Mouse (Mus musculus) MEL-GATA-1-ER (cell line): ENCODE measurements around the gene Nme1.
"Not testable (repeated sequence)": the region's sequence is repeated elsewhere in the genome, so short reads cannot be mapped to it uniquely, and the experiment has no call there.

ENCODE experiments used
- DNase-seq: peaks from one replicate; pipeline ENCODE4 v3.0.0-alpha.2; 2012; ENCODE audit warnings: low read depth; ENCODE audit errors: extremely low read depth

The Nme1 gene

DNA sequence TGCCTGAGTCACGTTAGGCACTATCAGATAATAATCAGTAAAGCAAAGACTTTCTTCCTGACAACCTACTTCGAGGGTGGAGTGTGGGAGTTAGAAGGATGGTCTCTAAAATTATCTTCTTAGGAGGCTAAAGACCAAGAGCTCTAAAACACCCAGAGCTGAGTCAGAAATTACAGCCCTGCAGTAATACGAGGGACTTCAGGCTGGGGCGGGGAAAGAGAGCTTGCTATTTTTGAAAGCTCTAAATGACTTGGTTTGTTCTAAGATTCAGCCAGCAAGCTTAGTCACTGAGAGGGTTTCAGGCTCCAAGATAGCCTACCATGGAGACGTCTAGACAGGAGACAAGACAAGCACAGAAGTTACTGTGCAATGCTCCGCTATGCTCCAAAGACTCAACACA is 2.9 kb downstream of the Nme1 start:
- no peak for DNase-seq

DNA sequence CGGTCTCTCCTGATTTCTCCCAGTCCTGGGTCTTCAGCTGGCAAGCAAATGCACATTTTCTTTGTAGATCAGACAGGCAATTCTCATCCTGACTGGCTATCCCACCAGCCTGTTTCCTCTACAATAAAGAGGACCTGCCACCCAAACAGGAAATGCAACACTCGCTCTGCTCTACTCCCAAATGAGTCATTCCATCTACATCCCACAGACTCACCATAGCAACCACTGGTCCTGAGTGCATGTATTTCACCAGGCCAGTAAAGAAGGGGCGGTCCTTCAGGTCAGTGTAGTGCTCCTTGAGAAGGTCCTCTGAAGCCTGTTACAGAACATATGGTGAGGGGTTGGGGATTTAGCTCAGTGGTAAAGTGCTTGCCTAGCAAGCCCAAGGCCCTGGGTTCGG is 5.3 kb downstream of the Nme1 start:
- DNase-seq = no peak

DNA sequence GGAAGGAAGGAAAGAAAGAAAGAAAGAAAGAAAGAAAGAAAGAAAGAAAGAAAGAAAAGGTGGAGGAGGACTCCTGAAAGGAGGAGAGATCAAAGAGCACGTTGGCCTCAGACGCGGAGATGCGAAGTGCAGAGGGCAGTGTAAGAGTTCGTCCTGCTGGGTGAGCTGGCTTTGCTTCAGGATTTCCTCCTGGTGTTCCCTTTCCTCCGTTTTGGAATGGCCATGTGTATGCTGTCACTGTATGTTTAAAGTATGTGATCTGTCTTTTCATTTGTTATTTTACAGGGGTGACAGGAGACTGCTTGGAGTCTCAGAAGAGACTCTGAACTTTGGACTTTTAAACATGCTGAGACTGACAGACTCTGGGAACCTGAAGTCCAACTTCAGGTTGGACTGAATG is 6.8 kb downstream of the Nme1 start:
- no peak for DNase-seq

DNA sequence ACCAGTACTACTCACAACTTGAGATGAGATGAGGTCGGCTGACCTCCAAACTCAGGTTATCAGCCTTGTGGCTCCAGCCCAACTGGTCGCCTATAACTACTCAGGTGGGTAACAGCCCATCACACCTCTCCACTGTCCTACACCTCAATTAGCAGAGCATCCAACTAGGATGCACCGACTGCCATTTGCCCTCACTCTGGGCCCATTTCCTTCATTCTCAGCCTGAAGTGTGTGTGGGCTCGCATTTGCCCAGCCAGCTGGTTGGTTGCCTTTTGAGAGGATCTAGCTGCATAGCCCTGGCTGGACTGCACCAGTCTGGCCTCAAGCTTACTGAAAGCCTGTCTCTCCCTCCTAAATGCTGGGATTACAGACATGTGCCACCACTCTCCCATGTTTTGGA is 10.6 kb downstream of the Nme1 start:
- DNase-seq = no peak

DNA sequence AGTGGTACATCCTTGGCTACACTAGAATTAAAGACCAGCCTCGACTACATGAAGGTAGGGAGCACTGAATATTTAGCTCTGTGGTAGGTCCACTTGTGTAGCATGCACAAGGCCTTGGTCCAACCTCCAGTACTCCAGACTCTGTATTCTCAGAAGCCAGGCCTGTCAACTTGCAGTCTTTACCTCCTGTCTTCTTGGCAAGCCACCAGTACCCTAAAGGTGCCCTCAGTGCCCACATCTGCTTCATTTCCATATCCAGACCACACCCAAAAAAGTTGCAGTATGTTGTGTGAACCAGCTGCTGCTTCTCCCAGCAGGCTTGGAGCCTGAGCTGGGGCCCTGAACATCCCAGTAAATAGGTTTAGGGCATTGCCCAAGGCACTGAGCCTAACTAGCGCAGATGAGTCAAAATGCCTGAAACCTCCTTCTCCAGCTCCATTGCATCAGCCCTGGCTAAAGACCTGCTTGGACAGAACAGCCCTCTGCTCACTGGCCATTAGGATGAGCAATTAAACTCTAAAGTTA is 11.2 kb downstream of the Nme1 start:
- DNase-seq = no peak

DNA sequence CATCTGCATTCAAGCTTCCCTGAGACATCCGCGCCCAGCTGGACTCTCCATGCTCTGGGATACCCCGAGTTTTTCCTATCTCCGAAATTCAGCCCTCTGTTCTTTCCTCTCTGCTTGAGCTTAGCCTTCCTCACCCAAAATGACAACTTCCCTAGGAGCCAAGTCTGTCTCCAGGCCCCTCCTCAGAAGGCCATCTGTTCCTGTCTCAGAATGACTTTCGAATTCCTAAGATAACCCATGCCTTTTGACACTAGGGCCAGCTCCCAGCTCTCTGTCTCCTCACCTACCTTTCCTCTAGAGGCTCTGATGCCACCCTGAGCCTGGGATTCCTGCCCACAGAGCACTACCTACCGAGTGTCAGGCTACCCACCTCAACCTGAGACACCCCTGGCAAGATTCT is 12.2 kb downstream of the Nme1 start, which contains the start of gene Nme2:
Gene Nme2, minus strand, starts transcription at position 101 of the 400 bp plus-strand sequence.
- no peak for DNase-seq

DNA sequence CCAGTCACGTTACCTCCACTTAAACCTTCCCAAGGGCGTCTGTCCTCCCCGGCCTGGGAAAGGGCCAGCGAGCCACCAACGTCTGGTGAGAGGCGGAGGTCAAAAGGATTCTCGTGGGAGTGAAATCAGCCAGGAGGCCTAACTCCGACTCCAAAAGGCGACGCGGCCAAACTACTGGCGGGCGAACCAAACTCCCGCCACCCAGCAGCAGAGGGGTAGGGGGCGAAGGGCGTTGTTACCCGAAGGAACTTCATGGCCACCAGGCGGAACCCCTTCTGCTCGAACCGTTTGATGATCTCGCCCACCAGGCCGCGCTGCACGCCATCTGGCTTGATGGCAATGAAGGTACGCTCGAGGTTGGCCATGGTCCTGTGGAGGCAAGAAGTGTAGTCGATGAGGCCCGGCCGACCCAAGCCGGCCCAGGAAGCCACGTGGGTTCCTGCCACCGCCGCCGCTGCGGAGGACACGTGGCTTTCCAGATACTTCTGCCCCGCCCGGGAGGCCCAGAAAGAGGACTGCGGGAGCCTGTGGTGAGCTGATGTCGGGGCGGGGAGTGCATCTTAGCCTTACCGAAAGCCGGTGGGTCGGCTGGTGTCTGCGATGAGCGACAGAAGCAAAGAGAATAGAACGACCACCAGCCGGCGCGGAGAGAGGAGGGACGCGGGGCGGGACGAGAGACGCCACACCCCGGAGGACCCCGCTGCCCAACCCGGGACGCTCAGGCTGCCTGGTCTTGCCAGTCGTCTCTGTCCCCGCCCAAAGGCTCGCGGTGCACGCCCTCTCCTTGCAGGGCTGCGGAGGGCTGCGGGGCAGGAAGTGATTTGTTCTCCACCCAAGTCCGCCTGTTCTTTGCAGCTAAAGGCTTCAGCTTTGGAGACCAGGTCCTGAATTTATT is 12.8 kb downstream of the Nme1 start:
- DNase-seq = peak; percentile 77

DNA sequence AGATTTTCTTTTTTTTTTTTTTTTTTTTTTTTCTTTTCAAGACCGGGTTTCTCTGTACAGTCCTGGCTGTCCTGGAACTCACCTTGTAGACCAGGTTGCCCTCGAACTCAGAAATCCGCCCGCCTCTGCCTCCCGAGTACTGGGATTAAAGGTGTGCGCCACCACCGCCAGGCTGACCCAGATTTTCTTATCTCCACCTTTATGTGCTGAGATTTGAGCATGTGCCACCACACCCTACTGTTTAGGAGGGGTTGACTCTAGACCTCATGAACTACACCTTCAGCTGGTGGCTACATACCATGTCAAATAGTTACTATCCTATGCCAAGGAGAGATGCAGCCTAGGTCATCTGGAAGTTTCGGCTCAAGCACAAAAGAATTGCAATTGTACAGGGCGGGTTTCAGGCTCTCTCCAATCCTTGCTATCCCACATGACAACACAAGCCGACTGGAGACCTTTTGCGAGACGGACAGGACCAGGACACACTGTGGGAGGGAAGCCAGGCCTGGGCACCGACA is 13.5 kb downstream of the Nme1 start:
- no peak for DNase-seq

DNA sequence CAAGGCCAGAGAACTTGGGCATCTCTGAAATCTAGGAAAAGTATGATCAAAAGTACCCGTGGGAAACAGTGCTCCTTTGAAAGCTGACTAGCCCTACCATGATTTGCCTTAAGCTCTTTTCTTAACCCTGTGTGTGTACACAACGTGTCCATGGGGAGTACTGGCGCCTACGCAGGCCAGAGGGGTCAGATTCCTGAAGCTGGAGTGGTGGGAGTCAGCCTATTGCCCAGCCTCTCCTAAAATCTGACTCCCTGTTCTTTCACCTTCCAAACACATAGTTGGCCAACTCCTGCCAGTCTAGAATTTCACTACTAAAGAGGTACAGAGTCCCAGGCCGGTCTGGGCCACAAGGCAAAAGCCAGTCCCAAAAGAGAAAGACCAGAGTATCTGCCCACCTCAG is 15.9 kb downstream of the Nme1 start:
- DNase-seq = no peak

DNA sequence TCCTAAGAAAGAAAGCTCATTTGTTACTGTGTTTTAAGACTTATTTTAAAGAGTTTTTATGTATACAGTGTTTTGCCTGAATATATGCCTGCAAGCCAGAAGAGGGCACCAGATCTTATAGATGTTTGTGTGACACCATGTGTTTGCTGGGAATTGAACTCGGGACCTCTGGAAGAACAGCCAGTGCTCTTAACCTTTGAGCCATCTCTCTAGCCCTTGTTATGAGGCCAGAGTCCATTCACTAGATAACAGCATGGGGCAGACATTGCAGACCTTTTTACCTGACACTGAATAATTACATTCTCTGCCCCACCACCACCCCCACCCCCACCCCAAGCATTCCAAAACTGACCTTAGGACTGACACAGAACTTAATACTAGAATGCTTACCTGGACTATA is 18.3 kb downstream of the Nme1 start:
- DNase-seq = no peak

DNA sequence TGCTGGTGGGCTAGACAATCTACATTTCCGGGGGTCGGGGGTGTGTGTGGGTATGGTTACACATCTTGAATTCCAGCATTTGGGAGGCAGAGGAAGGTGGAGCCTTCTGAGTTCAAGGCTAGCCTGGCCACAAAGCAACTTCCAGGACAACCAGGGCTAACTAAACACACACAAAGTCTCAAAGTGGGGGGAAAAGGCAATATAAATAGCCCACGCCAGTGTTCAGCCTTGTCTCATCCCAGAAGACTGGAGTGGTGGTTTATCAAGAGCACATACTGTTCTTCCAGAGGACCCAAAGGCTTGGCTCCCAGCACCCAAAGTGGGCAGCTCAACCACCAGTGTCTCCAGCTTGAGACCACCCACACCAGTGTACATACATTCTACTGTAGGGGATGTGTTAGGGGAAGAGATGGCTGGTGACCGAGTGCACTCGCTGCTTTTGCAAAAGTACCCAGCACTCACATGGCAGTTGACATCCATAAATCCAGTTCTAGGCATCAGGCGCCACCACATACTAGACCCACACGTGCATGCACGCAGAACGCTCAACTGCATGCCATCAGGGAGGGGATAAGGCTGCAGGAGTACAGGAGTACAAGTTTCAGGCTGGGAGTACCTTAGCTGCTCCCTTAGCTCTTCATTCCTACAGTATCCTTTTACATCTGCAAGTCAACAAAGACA is 19.3 kb downstream of the Nme1 start:
- no peak for DNase-seq

DNA sequence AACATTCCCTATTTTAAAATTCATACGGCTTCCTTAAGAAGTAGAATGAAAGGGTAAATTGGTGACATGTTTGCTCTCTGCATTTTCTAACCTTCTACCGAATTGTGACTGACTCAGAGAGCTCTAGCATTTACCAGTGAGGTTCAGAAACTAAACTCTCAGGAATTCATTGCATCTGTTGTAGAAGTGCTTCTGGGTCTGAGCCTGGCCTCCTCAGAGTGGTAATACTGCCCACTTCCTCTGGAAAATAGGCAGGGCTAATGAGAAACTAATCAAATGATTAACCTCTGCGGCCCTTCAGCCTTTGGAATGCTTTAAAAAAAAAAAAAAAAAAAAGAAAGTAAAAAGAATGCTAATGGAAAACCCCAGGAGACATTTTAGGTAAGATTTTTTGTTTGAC is 23.3 kb downstream of the Nme1 start:
- DNase-seq = no peak

DNA sequence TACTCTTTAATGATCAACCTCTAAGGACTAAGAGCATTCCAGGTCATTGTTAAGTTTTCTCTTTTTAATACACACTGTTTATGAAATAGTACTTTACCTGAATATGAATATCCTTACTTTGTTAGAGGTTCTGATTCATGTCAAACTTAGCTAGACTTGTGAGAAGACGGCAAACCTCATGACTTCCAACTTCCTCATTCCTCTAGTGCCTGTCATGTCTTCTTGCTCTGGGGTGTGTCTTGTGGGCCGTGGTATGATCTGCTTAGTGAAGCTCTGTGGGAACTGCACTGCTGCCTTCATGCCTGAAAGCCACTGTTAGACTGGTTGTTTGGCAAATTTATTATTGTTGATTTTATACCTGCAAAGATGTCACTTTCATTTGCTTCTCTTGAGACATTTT is 27.4 kb downstream of the Nme1 start:
- DNase-seq = peak; percentile 55

DNA sequence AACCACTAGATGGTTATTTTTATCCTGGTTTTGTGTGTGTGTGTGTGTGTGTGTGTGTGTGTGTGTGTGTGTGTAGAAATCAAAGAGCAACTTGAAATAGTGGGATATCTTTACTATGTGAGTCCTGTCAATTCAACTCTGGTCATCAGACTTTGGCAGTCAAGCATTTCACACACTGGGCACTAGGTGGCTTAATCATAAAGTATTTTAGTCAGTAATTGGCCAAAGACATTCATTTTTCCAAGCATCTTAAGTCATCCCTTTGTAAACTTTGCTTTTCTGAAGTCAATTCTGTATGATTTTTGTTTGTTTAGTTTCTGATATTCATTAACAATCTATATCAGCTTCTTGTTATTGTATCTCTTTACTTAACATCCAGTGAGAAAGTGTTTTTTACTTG is 39.2 kb downstream of the Nme1 start:
- no peak for DNase-seq

DNA sequence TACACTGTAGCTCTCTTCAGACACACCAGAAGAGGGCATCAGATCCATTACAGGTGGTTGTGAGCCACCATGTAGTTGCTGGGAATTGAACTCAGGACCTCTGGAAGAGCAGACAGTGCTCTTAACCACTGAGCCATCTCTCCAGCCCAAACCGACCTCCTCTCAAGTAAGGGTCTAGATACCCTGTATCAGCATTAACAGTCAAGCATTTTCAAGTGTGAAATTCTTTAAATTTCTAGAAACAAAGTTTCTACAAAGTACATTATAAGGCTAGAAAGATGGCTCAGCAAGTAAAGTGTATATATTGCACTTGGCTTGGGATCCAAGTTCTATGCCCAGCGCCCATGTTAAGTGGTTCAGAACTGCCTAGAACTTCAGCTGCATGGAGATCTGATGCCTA is 53.3 kb downstream of the Nme1 start:
- DNase-seq = not testable (repeated sequence)

DNA sequence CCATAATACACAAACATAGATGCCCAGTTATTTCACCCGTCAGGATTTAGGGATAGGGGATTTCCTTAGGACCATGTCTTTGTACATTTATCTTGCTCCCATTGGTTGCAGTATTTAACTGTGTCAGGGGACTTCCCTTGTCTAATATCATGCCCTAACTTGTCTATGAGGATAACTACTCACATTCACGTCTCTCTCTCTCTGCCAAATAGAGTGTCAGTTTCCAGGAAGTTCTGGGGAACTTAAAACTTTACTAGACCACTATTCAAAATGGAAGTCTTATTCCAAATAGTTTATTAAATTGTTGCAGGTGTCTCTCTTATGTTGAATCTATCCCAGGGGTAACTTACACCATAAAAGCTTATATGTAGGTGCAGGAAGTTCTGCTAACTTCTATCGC is 56.7 kb downstream of the Nme1 start:
- no peak for DNase-seq

DNA sequence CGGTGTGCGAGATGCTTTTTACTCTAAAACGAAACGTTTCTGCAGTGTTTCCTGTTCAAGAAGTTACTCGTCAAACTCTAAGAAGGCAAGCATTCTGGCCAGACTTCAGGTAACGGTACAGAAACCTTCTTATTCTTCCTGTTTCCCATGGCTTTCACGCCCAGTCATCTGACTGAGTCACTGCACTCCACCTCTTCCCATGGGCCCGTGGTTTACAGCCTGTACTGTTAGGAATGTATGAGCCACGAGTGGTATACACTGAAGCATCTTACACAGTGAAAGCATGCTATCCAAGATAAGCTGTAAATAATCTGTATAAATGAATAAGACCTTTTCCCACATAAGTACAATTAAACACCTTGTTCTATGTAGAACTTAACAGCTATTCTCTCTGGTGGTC is 59.5 kb downstream of the Nme1 start:
- DNase-seq = no peak

DNA sequence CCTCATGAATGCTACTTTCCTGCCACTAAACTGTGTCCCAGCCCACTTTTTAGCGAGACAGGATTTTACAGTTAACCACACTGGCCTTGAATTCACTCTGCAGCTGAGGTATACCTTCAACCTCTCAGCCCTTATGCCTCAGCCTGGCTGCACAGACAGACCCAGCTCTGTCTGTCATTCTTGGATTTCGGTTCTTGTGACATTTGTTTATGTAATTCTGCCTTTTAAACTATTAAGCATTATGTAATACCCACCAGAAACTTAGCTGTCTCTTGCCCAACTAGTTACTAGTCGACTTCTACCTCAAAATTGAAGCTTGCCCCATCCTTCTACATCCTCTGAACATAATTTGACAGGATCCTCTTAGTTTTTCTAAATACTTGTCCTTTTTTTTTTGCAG is 60.5 kb downstream of the Nme1 start:
- no peak for DNase-seq
